ENCODE assay signal across 30 mouse cellular contexts in the genomic region with DNA sequence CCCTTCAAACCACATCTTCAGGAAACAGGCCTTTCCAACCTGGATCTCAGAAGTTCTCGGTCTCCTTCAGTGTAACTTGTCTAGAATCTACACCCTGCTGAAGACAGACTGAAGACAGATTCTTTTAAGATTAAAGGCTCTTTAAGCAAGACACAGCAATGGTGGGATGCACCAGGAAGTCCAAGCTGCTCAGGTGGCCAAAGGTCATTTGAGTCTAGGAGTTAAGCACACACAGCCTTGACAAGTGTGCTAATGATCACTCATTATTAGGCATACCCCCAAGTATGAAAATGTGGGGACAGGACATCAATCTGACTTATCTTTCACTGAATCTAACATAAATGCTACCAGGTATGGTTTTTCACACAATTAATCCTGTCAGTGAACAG. TPM values are rescaled to one million over a fixed set of nuclear protein-coding genes. Genes with fewer than 3 reads are reported as not detected.
A peak's percentile ranks its signal among the peaks of the same experiment; 100 is the strongest.
DNase-seq lines count a peak whose midpoint lies in the region; ATAC-seq and TF ChIP-seq lines count a peak whose summit lies in the region.
"Had no signal": no experiment of that assay in that cellular context is flagged by ENCODE, and none has a peak within 500 bp of the region (broad histone marks: within the 10 kb centered on the region; RNA-seq: fewer than 3 reads in every experiment).

No protein-coding gene starts in this region.

- no peak for TF ChIP-seq POLR2A in small intestine, adult 2 months (IDR thresholded peaks at IDR 0.05; ENCODE audit: low read depth, low read length)

- H3K27ac ChIP-seq in intestine, embryonic 16.5 days (ENCODE audit: low read length), result no peak overlapping the region
- H3K27ac ChIP-seq in small intestine, adult 2 months (ENCODE audit: insufficient read depth, low read depth, low read length), result peak overlapping the region; percentile 57
- H3K27ac ChIP-seq: embryonic facial prominence, embryonic 12.5 days; embryonic facial prominence, embryonic 15.5 days; forebrain, embryonic 13.5 days; heart, embryonic 15.5 days; hindbrain, embryonic 14.5 days; hindbrain, postnatal 0 days had no signal

- ATAC-seq in CD4-positive, CD25-positive, alpha-beta regulatory T cell, adult 4 months, result peak; percentile 50
- ATAC-seq in activated CD4-positive, CD25-positive, alpha-beta regulatory T cell, adult 4 months, result peak; percentile 28
- ATAC-seq in intestine, embryonic 16.5 days, result peak; percentile 54
- ATAC-seq: hindbrain, postnatal 0 days had no signal

- DNase-seq in heart, postnatal 36 days, result no peak
- no peak for DNase-seq in cerebellum, adult 9-11 months
- DNase-seq: adrenal gland, postnatal 10 days; adrenal gland, postnatal 36 days; cerebellum, adult 18-20 months; cerebellum, adult 9-10 months; cerebellum, postnatal 25 days; gastrocnemius, postnatal 10 days; gastrocnemius, postnatal 36 days; heart, postnatal 10 days; heart, postnatal 4 days had no signal

- 0 out of 2 replicates have a peak, but pooled peaks cover 3% of the 10 kb centered on the region for H3K36me3 ChIP-seq in intestine, embryonic 16.5 days (ENCODE audit: control insufficient read depth, insufficient read depth, low read length)
- H3K36me3 ChIP-seq in small intestine, adult 2 months (ENCODE audit: control insufficient read depth, insufficient read depth, low read length), result peaks cover 14% of the 10 kb centered on the region; the same call in 1 of the 2 replicates
- H3K36me3 ChIP-seq: embryonic facial prominence, embryonic 12.5 days; embryonic facial prominence, embryonic 15.5 days had no signal

- H3K27me3 ChIP-seq in intestine, embryonic 16.5 days (replicated peaks; ENCODE audit: control insufficient read depth, insufficient read depth, low read length), result no peaks in the 10 kb centered on the region
- no peaks in the 10 kb centered on the region for H3K27me3 ChIP-seq in small intestine, adult 2 months (ENCODE audit: control insufficient read depth, insufficient read depth, low read length)
- H3K27me3 ChIP-seq: embryonic facial prominence, embryonic 12.5 days; embryonic facial prominence, embryonic 15.5 days; forebrain, embryonic 13.5 days; heart, embryonic 12.5 days; heart, embryonic 15.5 days had no signal

- H3K4me1 ChIP-seq in intestine, embryonic 16.5 days (ENCODE audit: control insufficient read depth, insufficient read depth, low read length), result peaks cover 34% of the 10 kb centered on the region
- H3K4me1 ChIP-seq in small intestine, adult 2 months (ENCODE audit: control insufficient read depth, insufficient read depth, insufficient read length, low read length), result peaks cover 20% of the 10 kb centered on the region; the same call in 1 of the 2 replicates

- 65% methylated on average over 1 of the region's 1 CpGs for WGBS in intestine, embryonic 16.5 days
- WGBS in small intestine, adult 2 months, result 86% methylated on average over 1 of the region's 1 CpGs

- H3K4me2 ChIP-seq in intestine, embryonic 16.5 days (ENCODE audit: low read depth, low read length), result no peak overlapping the region
- H3K4me2 ChIP-seq: embryonic facial prominence, embryonic 12.5 days; embryonic facial prominence, embryonic 15.5 days; forebrain, embryonic 13.5 days; heart, embryonic 12.5 days; heart, embryonic 15.5 days; hindbrain, embryonic 14.5 days had no signal

- intact Hi-C loops in heart, postnatal 36 days (cut with DNase I), result loop anchor here (5.0 kb wide), 1 partner anchor 47 kb away; no protein-coding TSS in a partner anchor

- no peak for TF ChIP-seq CTCF in small intestine, adult 2 months (IDR thresholded peaks at IDR 0.05; ENCODE audit: extremely low read depth, insufficient read length, insufficient replicate concordance, low read depth, low read length)

- no peaks in the 10 kb centered on the region for H3K9me3 ChIP-seq in intestine, embryonic 16.5 days (ENCODE audit: control insufficient read depth, low read length)

- H3K4me3 ChIP-seq in intestine, embryonic 16.5 days (ENCODE audit: low read length), result no peak overlapping the region
- H3K4me3 ChIP-seq in small intestine, adult 2 months (ENCODE audit: low read depth, low read length), result no peak overlapping the region
- H3K4me3 ChIP-seq: embryonic facial prominence, embryonic 12.5 days; embryonic facial prominence, embryonic 15.5 days; forebrain, embryonic 13.5 days; heart, embryonic 12.5 days; heart, embryonic 15.5 days had no signal

- H3K9ac ChIP-seq in intestine, embryonic 16.5 days (ENCODE audit: low read depth, low read length), result no peak overlapping the region
- H3K9ac ChIP-seq: embryonic facial prominence, embryonic 12.5 days; embryonic facial prominence, embryonic 15.5 days; forebrain, embryonic 13.5 days; heart, embryonic 12.5 days; heart, embryonic 15.5 days; hindbrain, embryonic 14.5 days had no signal

RNA-seq across cellular contexts. Expression of a gene that starts 46.4 kb away (rescaled TPM):
- polyA plus RNA-seq in CD4-positive, CD25-positive, alpha-beta regulatory T cell, adult 4 months (2017; shearing (Covaris generic)), result not detected
- not detected for polyA plus RNA-seq in activated CD4-positive, CD25-positive, alpha-beta regulatory T cell, adult 4 months (2017; shearing (Covaris generic))
- polyA plus RNA-seq in intestine, embryonic 16.5 days (2015; fragmentation: Nextera tagmentation; extraction: Ambion mirVana), result not detected in 2 replicates
- polyA plus RNA-seq in small intestine, adult 2 months (2012; rRNA removed), result not detected in 2 replicates
- not detected for total RNA-seq in heart, postnatal 36 days (2021)
- total RNA-seq: adrenal gland, adult 18-20 months; adrenal gland, postnatal 10 days; adrenal gland, postnatal 36 days; common myeloid progenitor, adult 5-6 weeks; ES-E14; gastrocnemius, adult 18-20 months; gastrocnemius, postnatal 10 days; gastrocnemius, postnatal 36 days; heart, adult 8-10 months; heart, postnatal 10 days; heart, postnatal 4 days; hindbrain, postnatal 0 days had no signal
- polyA plus RNA-seq: embryonic facial prominence, embryonic 12.5 days; embryonic facial prominence, embryonic 15.5 days; forebrain, embryonic 13.5 days; forebrain, embryonic 16.5 days; heart, embryonic 12.5 days; heart, embryonic 15.5 days; hindbrain, embryonic 11.5 days; hindbrain, embryonic 14.5 days; hindbrain, postnatal 0 days; intestine, embryonic 14.5 days had no signal

RNA-seq across cellular contexts. Expression of a gene that starts 47.0 kb away (rescaled TPM):
- 10 to 100 TPM; 21.6 to 23.7 TPM for polyA plus RNA-seq in CD4-positive, CD25-positive, alpha-beta regulatory T cell, adult 4 months (2017; shearing (Covaris generic))
- 10 to 100 TPM; 23.2 to 30.5 TPM for polyA plus RNA-seq in activated CD4-positive, CD25-positive, alpha-beta regulatory T cell, adult 4 months (2017; shearing (Covaris generic))
- polyA plus RNA-seq in intestine, embryonic 16.5 days (2015; fragmentation: Nextera tagmentation; extraction: Ambion mirVana), result 75.3 and 77.5 TPM in 2 replicates
- 38.0 and 87.5 TPM in 2 replicates for polyA plus RNA-seq in small intestine, adult 2 months (2012; rRNA removed)
- 10 to 100 TPM; 21.8 to 24.0 TPM for total RNA-seq in heart, postnatal 36 days (2021)
